Mouse (Mus musculus) spleen, adult 2 months (tissue): Measurements from ENCODE around the gene Serhl. TPM values are rescaled to one million over a fixed set of nuclear protein-coding genes. Genes with fewer than 3 reads are reported as not detected.
"Not testable (repeated sequence)": the region's sequence is repeated elsewhere in the genome, so short reads cannot be mapped to it uniquely, and the experiment has no call there.

ENCODE experiments used
- DNase-seq, 2 experiments: peaks; one replicate each; pipeline versions ENCODE4 v3.0.0 to v3.0.0-alpha.2; 2012 to 2021; ENCODE audit warnings: low spot score in 2 of 2, low read depth in 1 of 2
- H3K27ac ChIP-seq: fragments of 200-500 bp; 2 replicates; pipeline ENCODE4 v1.5.1; 2012; ENCODE audit warnings: low read length, inconsistent platforms; ENCODE audit not compliant: insufficient read depth
- H3K27me3 ChIP-seq: fragments of 200-500 bp; 2 replicates; pipeline ENCODE4 v1.6.1; 2012; ENCODE audit warnings: mild to moderate bottlenecking, moderate library complexity, low read length, inconsistent platforms; ENCODE audit not compliant: control insufficient read depth, insufficient read depth
- H3K36me3 ChIP-seq: fragments of 200-500 bp; 2 replicates; pipeline ENCODE4 v1.6.1; 2012; ENCODE audit warnings: mild to moderate bottlenecking, low read length, inconsistent platforms; ENCODE audit not compliant: control insufficient read depth, insufficient read depth
- H3K4me1 ChIP-seq: fragments of 200-500 bp; 2 replicates; pipeline ENCODE4 v1.6.1; 2011; ENCODE audit warnings: inconsistent platforms; ENCODE audit not compliant: control insufficient read depth, insufficient read depth, insufficient read length
- H3K4me3 ChIP-seq: fragments of 200-500 bp; 2 replicates; pipeline ENCODE4 v1.5.1; 2011; ENCODE audit warnings: mild to moderate bottlenecking, inconsistent platforms; ENCODE audit not compliant: insufficient read depth, insufficient read length; ENCODE audit errors: extremely low read depth
- CTCF ChIP-seq: fragments of 200-500 bp; IDR thresholded peaks from 2 replicates; pipeline ENCODE4 v1.5.1; 2011; ENCODE audit warnings: mild to moderate bottlenecking, inconsistent platforms; ENCODE audit not compliant: insufficient read depth, insufficient read length, insufficient replicate concordance; ENCODE audit errors: extremely low read depth
- POLR2A ChIP-seq: fragments of 200-500 bp; IDR thresholded peaks from 2 replicates; pipeline ENCODE4 v1.6.1; 2011; ENCODE audit warnings: low read depth, low read length, inconsistent platforms
- WGBS: fragments of 180-500 bp; shearing (Covaris S2); methylation state at CpG from one replicate; pipeline ENCODE4 v1.1.7; 2018; 5-methylcytosine and 5-hydroxymethylcytosine counted together
- polyA plus RNA-seq: library from polyadenylated mRNA; depleted of rRNA; stranded (reverse); fragments of >200 nt; gene quantifications from 2 replicates; pipeline ENCODE4 v1.2.3, GENCODE M21; 2012

The Serhl gene
- polyA plus RNA-seq, 1 experiment: 31.4 TPM

- TF ChIP-seq CTCF (no peak), POLR2A (no peak)
- H3K4me3 ChIP-seq: no peak overlapping the region
- WGBS: 84% methylated on average over 5 of the region's 5 CpGs
- no peak for DNase-seq
- no peak overlapping the region for H3K27ac ChIP-seq
- H3K4me1 ChIP-seq: no peaks in the 10 kb centered on the region; the same call in 1 of the 2 replicates
- no peaks in the 10 kb centered on the region for H3K27me3 ChIP-seq
- H3K36me3 ChIP-seq: peaks cover 34% of the 10 kb centered on the region
These were observed 35.3 kb downstream of the Serhl start for GRCm38 (mm10) chr15:83124625-83125024.

- no peaks in the 10 kb centered on the region; the same call in 1 of the 2 replicates for H3K4me1 ChIP-seq
- no peaks in the 10 kb centered on the region for H3K27me3 ChIP-seq
- peaks cover 45% of the 10 kb centered on the region for H3K36me3 ChIP-seq
- no peak overlapping the region for H3K27ac ChIP-seq
- WGBS: 96% methylated on average over 9 of the region's 9 CpGs
- no peak for DNase-seq
- no peak for TF ChIP-seq POLR2A
- no peak for TF ChIP-seq CTCF
- no peak overlapping the region for H3K4me3 ChIP-seq
These were observed 37.3 kb downstream of the Serhl start for GRCm38 (mm10) chr15:83126582-83126981.

DNA sequence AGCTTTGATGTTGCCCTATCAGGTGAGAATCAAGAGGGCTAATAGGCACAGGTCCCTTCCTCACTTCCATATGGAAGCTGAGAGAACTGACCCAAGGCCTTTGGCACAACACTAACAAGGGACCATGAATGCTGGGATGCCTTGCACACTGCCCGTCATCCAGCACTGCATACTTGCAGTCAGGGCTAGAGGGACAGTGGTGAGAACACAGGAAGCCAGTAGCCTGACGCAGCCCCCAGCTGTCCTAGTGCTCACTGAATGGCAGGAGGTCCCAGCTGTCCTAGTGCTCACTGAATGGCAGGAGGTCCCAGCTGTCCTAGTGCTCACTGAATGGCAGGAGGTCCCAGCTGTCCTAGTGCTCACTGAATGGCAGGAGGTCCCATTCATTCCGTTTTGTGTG lies 37.7 kb downstream of the Serhl start:
- H3K4me1 ChIP-seq, H3K27ac ChIP-seq, H3K27me3 ChIP-seq, DNase-seq, H3K4me3 ChIP-seq: not testable (repeated sequence)
- WGBS: 98% methylated on average over 3 of the region's 3 CpGs
- peaks cover 49% of the 10 kb centered on the region for H3K36me3 ChIP-seq

DNA sequence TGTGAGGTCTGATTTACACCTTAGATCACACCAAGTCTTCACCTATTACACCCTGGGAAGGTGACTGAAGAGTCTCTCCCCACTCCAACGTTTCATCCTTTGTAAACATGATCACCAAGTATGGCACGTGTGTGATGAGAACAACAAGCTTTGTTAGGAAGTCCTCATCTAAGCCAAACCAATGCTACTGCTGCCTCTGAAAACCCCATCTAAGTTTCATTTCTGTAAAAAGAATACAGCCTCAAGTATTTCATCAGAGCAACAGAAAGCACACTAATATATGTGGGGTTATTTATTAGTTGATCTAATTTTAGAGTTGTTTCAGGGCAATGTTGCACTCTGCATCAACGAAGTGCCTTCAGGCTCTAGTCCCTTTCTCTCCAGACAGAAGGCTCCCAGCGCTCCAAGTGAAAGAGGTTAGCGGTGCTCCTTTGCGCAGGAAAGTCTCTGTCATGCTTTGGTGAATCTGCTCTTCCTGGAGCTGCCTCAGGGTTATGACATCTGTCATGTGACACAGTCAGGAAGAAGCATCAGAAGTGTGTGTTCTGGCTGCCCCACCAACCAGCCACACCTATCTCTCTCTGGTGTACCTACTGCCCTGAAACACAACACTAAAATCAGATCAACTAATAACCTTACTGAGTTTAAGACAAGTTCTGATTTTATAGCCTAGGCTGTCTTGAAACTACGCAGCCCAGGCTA lies 40.4 kb downstream of the Serhl start:
- no peak for DNase-seq
- 88% methylated on average over 7 of the region's 7 CpGs for WGBS
- Histone ChIP-seq H3K4me1 (no peaks in the 10 kb centered on the region), H3K27me3 (no peaks in the 10 kb centered on the region), H3K36me3 (peaks cover 71% of the 10 kb centered on the region), H3K27ac (no peak overlapping the region), H3K4me3 (no peak overlapping the region)
- TF ChIP-seq CTCF (no peak), POLR2A (no peak)

DNA sequence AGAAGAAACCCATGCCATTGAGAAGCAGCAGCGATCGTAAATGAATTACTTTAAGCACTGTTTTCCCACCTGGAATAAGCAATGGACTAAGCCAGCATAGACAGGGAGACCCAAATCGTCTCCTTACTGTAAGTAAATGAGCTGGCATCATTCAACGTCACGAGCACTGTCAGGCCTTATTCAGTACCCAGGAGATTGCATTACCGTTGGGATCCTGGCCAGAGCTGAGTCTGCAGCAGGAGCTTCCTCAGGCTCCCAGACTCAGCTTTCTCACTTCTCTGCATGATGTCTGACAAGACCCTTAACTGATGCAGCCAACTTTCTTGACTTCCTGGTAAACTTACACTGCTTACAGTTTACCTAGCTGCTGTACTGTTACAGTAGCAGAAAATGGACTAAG lies 45.4 kb downstream of the Serhl start:
- WGBS: 92% methylated on average over 6 of the region's 6 CpGs
- peaks cover 62% of the 10 kb centered on the region for H3K36me3 ChIP-seq
- H3K4me3 ChIP-seq: no peak overlapping the region
- no peak for TF ChIP-seq POLR2A
- no peak for TF ChIP-seq CTCF
- H3K27me3 ChIP-seq: no peaks in the 10 kb centered on the region
- no peaks in the 10 kb centered on the region for H3K4me1 ChIP-seq
- no peak overlapping the region for H3K27ac ChIP-seq
- no peak for DNase-seq

GRCm38 (mm10) chr15:83135654-83136053 lies 46.3 kb downstream of the Serhl start:
- no peak overlapping the region for H3K27ac ChIP-seq
- H3K4me3 ChIP-seq: no peak overlapping the region
- H3K36me3 ChIP-seq: peaks cover 56% of the 10 kb centered on the region
- no peak for DNase-seq
- 75% methylated on average over 2 of the region's 2 CpGs for WGBS
- H3K4me1 ChIP-seq: no peaks in the 10 kb centered on the region
- TF ChIP-seq POLR2A (no peak), CTCF (no peak)
- H3K27me3 ChIP-seq: no peaks in the 10 kb centered on the region

DNA sequence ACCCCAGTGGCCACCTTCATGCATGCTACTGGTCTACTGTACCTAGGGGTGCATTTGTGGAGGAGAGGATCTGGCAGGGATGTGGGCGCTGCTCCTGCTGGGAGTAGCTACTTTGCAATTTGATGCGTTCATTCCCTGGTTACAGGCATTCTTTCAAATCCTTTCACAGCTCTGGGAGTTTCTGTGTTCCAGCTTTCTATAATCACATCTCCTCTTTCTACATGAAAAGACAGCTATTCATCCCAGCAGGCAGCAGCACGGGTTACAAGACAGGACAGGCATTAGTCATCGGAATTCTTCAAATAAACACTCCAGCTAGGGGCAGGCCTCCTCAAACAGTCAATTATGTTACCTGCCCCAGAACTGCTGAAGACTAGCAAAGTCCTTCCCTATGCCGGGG lies 53.6 kb downstream of the Serhl start:
- 92% methylated on average over 5 of the region's 5 CpGs for WGBS
- TF ChIP-seq CTCF: no peak
- no peak for TF ChIP-seq POLR2A
- Histone ChIP-seq H3K36me3 (peaks cover 6% of the 10 kb centered on the region), H3K27me3 (no peaks in the 10 kb centered on the region), H3K4me3 (no peak overlapping the region), H3K27ac (no peak overlapping the region), H3K4me1 (peaks cover 2% of the 10 kb centered on the region; the same call in 1 of the 2 replicates)
- DNase-seq: no peak
